Mouse (Mus musculus) adrenal gland, adult 8-10 months (tissue): ENCODE data around the gene Cnrip1. TPM values are rescaled to one million over a fixed set of nuclear protein-coding genes. Genes with fewer than 3 reads are reported as not detected.
"Not testable (repeated sequence)": the region's sequence is repeated elsewhere in the genome, so short reads cannot be mapped to it uniquely, and the experiment has no call there.

Experiments used
- DNase-seq: peaks from one replicate; pipeline ENCODE4 v3.0.0; 2022
- total RNA-seq, 4 experiments: library from RNA; stranded (reverse); gene quantifications; 2 replicates each; pipeline ENCODE4 v1.2.4; 2022

The Cnrip1 gene
- 10 to 100 TPM; 15.4 to 34.1 (median 24.1) TPM for total RNA-seq

DNA sequence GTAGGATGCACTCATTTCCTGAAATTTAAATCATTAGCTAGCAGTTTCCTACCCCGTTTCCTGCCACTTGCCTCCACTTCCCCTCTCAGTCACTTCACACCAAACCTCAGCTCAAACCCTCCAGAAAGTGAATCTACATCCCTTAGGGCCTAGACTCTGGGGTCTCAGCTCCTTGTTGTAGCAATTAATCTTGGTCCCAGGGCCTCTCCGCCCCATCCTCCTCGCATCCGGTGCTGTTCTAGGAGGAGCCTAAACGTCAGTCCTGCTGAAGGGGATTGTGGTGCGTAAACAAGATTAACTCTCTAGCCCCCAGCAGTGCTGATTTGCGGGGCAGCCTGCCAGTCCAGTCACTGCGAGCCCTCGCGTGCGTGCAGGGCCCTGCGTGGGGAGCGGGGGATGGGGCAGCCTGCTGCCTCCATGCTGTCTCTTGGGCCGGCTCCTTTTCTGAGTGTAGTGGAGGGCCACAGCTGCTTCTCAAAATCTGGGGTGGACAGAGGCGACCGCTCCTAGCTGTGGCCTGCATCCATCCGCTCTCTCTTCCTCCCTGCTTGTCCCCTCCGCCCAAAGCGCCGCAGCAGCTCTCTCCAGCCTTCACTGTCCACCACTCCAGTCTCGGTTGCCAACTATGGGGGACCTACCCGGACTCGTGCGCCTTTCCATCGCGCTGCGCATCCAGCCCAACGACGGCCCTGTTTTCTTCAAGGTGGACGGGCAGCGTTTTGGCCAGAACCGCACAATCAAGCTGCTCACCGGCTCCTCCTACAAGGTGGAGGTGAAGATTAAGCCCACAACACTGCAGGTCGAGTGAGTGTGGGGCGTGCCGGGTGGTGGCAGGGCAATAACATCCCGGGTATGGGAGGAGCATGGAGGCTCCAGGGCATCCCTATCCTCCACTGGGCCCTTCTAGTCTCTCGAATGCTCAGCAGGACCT lies at the start of gene Cnrip1, which contains the start of gene Plek:
Cnrip1 (plus strand) TSS at position 42 of the 931 bp plus-strand sequence.
Plek (minus strand) TSS at position 837 of the 931 bp plus-strand sequence.
- peak; percentile 59 for DNase-seq

DNA sequence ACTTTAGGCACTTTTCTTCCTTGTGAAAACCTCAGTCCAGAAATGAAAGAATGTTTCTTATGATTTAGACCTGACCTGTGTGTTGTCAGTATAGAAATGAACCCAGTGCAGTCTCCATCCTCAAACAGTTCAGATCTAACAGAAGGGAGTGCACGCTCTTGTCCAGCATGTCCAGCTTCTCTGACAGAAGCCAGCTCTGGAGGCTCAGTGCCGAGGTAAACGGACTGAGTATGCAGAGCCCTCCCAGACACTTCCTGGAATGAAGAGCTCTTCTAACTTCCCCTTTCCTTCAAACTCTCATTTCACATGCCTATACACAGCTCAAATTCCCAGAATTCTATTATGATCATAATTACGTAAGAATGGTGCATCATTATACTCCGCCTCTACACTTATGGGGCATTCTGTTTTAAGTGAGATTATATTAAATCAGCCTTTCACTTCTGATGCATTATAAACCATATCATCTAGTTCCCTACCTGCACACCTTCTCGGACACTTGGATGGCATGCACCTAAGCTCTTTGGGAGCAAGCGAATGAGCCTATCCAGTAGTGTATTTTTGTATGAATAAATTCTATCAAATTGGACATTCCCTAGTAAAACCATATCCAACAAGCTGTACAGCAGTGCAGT lies 48.5 kb upstream of the Cnrip1 start:
- DNase-seq, result no peak

GRCm38 (mm10) chr11:17003757-17004156 lies 47.6 kb upstream of the Cnrip1 start:
- DNase-seq, result no peak

GRCm38 (mm10) chr11:17004899-17005846 lies 46.2 kb upstream of the Cnrip1 start:
- peak; percentile 12 for DNase-seq

- DNase-seq, result not testable (repeated sequence)
Observed at GRCm38 (mm10) chr11:17006526-17006925, 44.9 kb upstream of the Cnrip1 start.

GRCm38 (mm10) chr11:17007517-17008173 lies 43.7 kb upstream of the Cnrip1 start:
- DNase-seq, result no peak

DNA sequence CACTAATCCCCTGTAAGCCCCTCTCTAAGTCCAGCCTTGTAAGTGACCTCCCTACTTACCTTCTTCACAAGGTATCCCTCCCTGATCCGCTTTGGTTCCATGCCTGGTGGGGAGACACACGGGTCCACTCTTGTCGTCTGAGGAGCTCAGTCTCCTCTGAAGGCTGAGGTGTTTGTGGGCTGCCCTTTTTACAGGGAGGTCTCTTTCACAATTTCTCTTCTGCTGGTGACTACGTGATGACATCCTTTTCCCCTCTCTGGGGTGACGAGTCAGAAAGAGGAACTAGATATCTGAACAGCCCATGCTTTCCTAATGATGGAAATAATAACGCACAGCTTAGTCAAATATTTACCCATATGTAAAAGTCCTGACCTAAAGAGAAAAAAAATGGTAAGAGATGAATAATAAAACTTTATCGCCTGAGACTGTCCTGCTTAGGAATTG lies 42.9 kb upstream of the Cnrip1 start:
- no peak for DNase-seq

- DNase-seq, result no peak
Observed at GRCm38 (mm10) chr11:17012948-17013347, 38.4 kb upstream of the Cnrip1 start.

- no peak for DNase-seq
Observed at GRCm38 (mm10) chr11:17019328-17019727, 32.1 kb upstream of the Cnrip1 start.

DNA sequence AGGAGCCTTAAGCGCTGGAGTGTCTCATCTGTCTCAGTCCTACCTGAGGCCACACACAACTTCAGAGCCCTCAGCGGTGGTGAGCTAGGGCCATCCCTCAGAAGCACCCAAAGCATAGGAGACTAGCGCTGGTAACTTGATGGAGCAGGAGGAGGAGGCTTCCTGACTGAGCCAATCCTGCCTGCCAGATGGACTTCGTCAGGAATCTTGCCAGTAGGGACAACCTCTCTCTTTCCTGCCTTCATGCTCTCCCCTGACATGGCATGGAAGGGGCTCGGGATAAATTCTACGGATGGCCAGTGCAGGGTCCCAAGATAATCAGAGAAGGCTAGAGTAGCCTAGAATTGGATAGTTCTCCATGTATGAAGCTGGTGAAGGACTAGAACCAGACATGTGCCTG lies 28.2 kb upstream of the Cnrip1 start:
- DNase-seq, result no peak

GRCm38 (mm10) chr11:17023984-17024383 lies 27.4 kb upstream of the Cnrip1 start:
- no peak for DNase-seq

GRCm38 (mm10) chr11:17045806-17046205 lies 5.6 kb upstream of the Cnrip1 start:
- no peak for DNase-seq

- DNase-seq, result no peak
Observed at GRCm38 (mm10) chr11:17052476-17053049, 1.2 kb downstream of the Cnrip1 start.

GRCm38 (mm10) chr11:17069360-17069759 lies 18.0 kb downstream of the Cnrip1 start:
- DNase-seq, result not testable (repeated sequence)

DNA sequence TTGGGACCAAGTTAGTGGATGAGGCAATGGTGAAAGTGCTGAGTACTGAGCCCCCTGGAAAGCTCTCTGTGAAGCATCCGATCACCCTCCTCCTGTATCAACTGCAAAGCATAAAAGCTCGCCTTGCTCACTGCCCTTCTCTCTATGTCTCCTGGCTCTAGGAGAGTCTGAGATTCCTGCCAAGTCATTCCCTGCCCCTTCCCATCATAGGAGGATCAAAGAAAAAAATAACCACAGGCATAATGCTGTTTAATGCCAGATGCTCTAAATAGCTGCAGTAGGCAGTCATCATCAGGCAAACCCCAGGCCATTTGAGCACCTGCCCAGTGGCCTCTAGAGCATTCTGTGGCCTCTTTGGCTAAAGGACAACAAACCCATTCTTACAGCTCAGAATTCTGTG lies 24.3 kb downstream of the Cnrip1 start:
- DNase-seq, result no peak

GRCm38 (mm10) chr11:17082086-17082485 lies 30.7 kb downstream of the Cnrip1 start:
- no peak for DNase-seq

DNA sequence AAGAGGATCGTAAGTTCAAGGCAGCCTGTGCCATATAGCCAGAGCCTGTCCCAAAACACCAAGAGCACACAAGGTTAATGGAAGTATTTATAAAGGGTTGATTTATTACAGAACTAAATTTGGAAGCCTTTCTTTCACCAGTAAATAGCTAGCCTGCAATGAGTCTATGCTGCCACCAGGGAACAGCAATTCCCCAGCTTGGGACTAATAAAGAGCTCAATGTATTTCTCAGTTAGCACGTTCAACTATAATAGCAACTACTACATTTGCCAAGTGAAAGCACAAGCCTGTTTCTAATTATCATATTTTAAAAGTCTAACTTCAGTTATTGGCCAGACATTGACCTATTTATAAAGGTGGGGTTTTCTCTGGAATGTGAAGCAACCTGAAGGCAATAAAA lies 31.6 kb downstream of the Cnrip1 start:
- no peak for DNase-seq

DNA sequence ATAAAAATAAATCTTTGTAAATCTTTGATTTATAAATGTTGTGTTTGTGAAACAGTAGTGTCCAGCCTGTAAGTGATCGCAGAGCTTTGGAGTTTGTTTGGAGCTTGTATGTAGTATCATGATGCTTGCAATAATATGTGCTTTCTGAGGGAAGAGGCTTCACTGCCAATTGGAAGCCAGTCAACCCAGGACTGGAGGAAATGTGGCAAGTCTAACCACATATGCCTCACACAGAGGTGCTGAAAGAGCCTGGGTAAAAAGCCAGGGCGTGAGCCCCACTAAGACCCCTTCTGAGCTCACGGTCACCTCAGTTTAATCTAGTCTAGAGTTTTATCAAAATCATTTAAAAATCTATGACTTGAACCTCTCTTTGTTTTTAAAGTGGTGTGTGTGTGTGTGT lies 32.1 kb downstream of the Cnrip1 start:
- no peak for DNase-seq

GRCm38 (mm10) chr11:17083866-17084265 lies 32.5 kb downstream of the Cnrip1 start:
- DNase-seq, result no peak

GRCm38 (mm10) chr11:17086106-17086505 lies 34.7 kb downstream of the Cnrip1 start:
- DNase-seq, result no peak

GRCm38 (mm10) chr11:17106936-17107335 lies 55.5 kb downstream of the Cnrip1 start:
- no peak for DNase-seq
